Mouse (Mus musculus): ENCODE results near the gene Elovl1. TPM values are rescaled to one million over a fixed set of nuclear protein-coding genes. Genes with fewer than 3 reads are reported as not detected.
A peak's percentile ranks its signal among the peaks of the same experiment; 100 is the strongest.

Elovl1 gene
- 100 to 1,000 TPM; 125 to 129 TPM for polyA plus RNA-seq (2017; shearing (Covaris generic))

DNA sequence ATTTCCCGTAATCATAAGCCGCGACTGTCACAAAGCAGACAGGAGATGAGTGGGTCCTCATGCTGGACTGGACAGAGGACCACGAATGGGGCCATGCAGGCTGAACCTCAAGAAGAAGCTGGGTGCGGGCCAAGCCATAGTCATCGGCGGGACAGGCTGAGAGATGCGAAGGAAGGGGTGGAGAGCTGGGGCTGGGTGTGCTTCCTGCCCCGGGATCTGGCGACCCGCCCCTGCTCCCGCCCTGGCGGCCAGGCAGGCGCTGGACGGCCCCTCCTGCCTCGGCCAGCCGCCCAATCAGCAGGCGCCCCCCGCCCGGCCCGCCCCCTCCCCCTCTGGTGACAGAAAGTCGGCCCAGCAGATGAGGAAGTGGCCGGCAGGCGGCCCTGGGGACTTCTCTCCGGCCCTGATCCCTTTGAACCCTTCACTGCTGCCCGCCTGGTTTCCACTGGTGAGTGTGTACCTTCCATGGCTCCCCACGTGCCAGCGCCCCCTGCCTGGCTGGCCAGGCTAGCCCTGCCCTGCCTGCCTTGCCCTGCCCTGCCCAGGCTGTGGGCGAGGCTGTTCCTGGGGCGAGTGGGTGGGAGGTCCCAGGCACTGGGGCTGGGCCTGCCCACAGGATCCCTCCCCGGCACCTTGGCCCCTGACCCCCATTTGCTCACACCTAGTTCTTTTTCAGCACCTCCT is at the start of gene Elovl1:
Elovl1 (plus strand) TSS at position 326 of the 684 bp plus-strand sequence.
- ATAC-seq, result peak; percentile 87

DNA sequence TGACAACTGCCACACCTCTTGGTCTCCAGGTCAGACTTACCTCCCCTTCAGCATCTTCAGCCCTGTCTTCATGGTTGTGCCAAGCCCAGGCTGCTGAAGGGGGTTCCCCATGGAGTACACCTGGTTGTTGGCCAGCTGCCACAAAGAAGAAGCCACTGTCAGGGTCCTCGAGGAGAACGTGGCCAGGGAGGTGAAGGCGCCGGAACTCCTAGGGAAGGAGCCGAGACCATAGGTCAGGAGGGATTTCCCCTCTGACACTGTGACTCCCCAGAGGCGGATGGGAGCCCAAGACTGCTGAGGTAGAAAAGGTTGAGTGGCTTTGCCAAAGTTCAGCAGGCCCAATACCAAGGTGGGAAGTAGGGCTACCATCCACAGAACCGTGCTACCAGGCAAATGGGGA is 44.6 kb upstream of the Elovl1 start:
- no peak for ATAC-seq

DNA sequence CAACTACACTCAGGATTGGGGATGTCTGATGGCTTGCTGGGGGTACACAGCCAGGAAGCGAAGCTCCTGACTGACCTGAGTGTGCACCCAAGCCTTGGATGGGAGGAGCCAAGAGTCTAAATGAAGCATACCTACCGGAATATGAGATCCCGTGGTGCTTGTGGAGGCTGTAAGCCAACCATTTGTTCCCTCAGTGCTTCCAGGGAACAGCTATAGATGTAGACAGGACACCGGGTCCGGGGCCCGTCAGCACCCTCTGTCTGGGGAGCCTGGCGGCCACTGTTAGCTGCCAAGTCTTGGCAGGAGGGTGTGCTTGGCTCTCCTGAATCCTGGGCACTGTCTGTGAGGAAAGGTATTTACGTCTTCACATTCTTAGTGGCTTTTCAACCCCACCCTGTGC is 40.6 kb upstream of the Elovl1 start:
- ATAC-seq, result no peak

DNA sequence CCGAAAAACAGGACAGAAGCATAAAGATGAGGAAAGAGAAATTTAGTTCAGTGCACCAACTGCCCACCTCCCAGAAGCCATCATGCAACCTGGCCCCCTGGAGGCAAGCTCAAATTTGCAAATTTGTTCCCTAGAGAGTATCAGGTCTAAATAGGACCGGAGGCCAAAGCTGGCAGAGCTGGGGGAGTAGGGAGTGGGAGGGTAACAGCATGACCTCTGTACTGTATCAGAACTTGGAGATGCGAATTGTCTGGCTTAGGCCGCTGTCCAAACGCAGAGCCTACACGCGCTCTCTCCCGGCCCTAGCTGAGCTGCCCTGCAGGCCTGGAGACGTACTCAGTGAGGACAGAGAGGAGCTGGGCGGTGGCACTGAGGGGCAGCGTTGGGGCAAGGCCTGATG is 37.7 kb upstream of the Elovl1 start:
- no peak for ATAC-seq

DNA sequence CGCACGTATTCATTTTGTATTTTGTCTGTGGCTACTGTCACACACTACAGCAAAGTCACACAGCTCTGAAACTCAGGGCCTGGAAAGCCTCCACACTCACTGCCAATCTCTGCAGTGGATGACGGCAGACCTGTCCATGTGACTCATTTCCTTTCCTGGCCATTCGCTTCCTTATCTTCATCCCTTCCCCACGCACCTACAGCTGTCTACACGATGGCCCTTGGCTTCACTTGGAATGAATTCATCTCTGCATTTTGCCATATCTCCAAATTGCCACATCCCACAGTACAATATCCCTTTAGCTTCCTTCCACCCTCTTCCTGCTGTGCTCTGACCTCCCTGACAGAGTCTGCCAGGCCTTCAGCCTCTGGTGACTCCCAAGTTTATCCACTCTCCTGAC is 33.4 kb upstream of the Elovl1 start:
- ATAC-seq, result no peak

DNA sequence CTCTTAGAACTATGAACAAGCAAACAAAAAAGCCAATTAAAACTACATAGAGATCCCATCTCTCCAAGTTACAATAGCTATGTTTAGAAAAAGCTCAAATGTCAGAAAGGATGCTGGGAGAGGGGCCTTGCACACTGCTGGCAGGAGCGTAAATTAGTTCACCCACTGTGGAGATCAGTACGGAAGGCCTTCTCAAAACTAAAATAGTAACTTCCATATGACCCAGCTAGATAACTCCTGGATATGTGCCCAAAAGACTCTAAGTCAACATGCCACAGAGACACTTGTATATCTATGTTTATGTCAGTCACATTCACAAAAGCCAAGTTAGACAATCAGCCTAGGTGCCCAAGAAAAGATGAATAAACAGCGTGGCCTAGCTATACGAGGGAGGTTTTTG is 32.6 kb upstream of the Elovl1 start:
- no peak for ATAC-seq

DNA sequence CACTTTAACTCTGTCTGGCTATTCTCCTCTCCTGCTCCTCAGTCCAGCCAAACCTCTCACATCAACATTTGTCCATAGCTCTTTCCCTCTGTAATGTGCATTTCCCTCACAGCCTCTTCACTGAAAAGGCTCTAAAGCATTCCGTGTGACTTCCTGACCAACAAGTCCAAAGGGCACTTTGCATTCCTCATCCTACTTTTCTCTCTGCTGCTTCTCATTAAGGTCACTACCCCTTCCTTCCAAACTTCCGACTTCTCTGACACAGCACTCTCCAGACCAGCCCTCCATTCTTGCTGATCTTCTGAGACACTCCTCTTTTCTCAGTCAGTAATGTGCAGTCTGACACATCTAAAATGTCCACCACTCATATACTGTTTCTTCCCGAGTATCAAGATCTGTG is 31.5 kb upstream of the Elovl1 start:
- no peak for ATAC-seq

DNA sequence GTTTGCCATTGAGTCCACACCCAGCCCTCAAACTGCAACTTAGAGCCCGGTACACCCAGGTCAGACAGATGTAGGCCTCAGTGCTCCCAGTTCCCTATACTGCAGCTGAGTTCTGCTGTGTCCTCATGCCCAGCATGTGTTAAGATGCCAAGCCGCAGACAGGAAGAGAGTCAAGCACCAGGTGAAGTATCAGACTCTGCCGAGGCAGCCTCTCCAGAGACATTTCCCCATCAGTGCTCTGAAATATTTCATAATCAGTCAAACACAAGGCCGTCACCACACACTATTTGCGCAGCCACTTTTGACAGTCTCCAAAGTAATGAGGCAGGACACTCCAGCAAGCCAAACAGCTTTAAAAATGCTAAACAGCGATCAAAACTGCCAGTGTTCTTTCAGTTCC is 29.5 kb upstream of the Elovl1 start:
- no peak for ATAC-seq

DNA sequence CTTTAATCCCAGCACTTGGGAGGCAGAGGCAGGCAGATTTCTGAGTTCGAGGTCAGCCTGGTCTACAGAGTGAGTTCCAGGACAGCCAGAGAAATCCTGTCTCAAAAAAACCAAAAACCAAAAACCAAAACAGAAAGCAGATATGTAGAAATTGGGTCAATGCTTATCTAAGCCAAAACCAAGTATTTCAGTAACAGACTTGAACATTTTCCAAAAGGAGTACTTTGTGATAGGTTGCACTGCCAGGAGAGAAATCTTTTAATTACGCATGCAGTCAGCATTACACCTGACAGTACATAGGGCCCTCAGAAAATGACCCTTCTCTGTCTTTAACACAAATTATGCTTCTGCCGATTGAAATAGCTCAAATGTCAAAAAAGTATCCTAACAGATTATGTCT is 26.5 kb upstream of the Elovl1 start:
- no peak for ATAC-seq

DNA sequence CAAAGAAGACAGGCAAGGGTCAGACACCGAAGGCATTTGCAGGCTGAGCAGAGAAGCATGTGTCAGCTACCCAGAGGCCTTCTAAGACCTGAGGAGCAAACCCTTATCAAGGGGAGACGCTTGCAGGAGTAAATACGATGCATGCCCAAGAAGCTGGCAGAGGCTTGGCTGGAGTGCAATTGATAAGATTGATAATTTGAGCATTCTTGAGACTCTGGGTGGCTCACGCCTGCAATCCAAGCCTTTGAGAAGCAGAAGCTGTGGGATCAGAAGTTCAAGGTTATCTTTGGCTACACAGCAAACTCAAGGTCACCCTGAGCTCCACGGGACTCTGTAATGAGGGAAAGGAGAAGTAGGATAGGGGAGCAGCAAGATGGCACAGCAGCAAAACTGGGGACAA is 26.0 kb upstream of the Elovl1 start:
- no peak for ATAC-seq

DNA sequence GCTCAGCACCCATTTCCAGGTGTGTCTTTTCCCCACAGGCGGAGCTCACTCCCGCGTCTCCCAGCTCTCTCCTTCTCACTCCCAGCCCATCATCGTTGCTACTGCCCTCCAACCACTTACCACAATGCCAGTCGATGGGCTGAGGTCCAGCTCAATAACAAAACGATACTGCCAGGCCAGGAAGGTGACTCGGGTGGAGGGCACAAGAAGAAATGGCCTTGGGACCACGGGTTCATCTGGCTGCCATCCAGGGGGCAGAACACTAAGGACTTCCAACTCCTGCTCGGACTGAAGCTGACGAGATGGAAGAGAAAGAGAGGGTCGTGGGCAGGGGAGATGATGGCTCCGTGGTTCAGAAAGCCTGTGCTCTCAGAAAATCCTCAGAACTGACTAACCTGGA is 25.2 kb upstream of the Elovl1 start:
- no peak for ATAC-seq

DNA sequence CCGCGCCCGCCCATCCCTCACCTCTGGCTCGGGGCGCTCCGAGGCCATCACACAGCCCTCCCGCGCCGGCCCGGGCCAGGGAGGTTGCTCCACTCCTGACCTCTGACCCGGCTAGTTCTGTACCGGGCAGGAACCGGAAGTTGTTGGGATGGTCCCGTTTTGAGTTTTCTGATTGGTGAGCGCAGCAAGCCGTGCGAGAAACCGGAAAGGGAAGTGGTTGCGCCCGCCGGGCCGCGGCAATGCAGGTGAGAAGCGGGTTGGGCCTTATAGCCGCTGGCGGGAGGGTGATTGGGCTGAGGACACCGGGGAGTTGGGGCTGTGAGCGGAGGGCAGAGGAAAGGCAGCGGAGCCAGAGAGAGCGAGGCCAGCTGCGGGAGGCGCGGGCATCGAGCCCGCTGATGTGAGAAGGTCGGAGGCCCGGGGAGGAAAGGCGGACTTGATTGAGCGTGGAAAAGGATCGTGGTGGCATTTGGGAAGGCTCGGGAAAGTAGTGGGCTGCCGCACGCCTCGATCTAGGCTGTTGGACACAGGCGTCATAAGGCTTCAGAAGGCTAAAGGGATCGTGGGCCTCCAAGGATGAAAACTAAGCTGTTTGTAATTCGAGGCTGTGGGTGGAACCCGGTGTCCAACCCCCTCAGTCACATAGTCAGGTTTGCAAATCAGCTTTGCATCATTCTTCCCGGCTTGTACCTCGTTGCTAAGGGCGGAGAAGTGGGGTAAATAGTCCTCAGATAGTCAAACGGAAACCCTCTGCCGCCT is 18.6 kb upstream of the Elovl1 start, which contains the start of the genes Szt2 and Med8:
Szt2 (minus strand) TSS at position 132 of the 759 bp plus-strand sequence.
Med8 (plus strand) TSS at position 196 of the 759 bp plus-strand sequence.
- ATAC-seq, result peak; percentile 99

DNA sequence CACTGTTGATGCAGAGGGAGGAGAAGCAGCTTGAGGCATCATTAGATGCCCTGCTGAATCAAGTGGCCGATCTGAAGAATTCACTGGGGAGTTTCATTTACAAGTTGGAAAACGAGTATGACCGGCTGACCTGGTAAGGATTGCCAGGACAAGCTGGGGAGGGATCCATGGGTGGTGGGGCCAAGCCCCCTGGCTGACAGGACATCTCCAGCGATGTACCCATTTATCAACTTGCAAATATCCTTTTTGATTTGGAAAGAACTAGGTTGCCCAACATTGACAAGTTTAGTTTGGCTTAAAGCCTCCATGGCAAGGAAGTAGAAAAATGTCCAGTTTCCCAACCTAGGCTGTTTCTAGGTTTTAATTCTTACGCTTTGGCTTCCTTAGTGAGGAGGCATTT is 17.0 kb upstream of the Elovl1 start:
- no peak for ATAC-seq

DNA sequence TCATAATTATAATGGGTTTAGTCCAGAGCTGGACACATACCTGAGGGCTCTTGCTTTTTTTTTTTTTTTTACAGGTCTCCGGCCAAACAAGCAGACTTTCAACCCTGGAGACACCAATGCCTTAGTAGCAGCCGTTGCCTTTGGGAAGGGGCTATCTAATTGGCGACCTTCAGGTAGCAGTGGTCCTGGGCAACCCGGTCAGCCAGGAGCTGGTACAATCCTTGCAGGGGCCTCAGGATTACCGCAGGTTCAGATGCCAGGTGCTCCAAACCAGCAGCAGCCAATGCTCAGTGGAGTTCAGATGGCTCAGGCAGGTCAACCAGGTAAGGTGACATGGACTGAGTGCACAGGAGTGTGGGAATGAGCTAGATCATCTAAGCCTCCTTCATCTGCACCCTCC is 14.3 kb upstream of the Elovl1 start:
- no peak for ATAC-seq

DNA sequence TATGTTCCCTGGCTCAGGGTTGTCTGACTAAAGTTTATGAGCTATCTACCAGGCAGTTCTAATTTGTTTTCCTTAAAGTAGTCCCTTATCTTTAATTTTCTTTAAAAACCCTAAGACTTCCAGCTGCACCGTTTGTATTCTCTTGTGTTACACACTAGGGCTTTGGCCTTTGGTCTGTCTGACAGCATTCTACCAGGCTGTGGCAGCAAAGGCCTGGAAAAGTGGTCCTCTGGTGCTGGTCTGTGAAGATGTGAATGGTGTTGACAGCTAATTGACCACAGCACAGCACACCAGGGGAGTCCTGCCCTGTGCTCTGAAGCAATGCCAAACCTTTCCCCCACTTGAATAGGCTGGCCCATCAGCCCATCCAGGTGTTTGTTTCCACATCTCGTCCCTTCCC is 12.1 kb upstream of the Elovl1 start:
- no peak for ATAC-seq

DNA sequence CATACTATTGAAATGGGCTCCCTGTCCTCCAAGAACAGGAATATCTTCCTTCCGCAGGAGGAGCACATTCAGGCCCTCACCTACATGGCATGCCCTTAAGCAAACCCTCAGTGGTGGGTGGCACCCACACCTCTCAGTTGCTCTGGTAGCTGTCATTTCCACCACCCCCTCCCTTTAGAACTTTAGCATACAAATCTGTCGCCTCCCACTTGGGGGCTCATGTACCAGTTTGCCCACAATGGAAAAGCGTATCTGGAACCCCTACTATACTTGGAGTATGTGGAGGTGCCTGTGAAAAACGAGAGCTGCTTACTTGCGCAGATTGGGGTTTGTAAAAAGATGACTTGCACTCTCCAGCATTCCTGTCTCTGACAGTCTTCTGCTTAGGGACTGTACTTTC is 11.6 kb upstream of the Elovl1 start:
- no peak for ATAC-seq

DNA sequence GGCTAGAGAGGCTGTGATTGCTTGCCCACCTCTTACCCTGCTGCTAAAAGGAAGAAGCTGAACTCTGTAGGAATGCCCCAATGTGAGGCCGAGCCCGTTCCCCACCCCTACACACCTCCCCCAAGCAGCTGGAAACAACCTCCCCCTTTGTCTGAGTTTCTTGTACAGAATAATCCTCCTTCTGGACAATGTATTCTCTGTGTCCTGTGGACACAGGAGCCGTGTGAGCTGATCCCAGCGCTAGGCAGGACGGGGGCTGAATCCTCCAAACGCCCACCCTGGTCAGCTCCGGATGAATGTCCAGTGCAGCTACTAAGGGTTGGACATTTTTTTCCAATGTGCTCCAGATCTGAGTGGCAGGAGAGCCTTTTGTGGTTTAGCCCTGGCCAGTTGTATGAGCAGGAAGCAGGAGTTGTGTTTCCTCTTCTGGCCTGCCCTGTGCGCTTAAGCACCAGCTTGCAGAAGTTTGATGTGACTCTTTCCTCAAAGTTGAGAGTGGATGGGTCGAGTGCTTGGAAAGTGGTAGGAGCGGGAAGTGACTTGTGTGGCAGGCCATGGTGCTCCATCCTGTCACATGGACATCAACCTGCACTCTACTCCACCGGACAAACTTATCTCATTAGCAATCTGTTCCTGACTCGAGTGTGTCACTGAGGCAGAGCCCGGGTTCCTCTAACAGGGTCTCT is 10.6 kb upstream of the Elovl1 start:
- no peak for ATAC-seq

DNA sequence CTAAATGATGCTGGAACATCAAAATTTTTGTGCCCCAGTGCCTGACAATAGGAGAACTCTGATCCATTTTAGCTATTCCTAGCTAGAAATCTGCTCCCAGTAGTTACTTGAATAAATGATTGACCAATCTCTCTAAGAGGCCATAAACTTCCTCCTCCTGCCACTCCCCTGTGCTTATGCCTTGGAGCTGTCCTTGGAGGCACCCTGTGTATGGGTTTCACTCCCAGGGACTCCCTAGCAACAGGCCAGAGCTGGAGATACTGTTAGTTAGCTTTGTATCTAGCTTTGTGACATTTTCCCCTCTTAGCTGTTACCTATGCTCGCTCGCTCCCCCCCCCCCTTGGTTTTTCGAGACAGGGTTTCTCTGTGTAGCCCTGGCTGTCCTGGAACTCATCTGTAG is 6.5 kb upstream of the Elovl1 start:
- no peak for ATAC-seq

DNA sequence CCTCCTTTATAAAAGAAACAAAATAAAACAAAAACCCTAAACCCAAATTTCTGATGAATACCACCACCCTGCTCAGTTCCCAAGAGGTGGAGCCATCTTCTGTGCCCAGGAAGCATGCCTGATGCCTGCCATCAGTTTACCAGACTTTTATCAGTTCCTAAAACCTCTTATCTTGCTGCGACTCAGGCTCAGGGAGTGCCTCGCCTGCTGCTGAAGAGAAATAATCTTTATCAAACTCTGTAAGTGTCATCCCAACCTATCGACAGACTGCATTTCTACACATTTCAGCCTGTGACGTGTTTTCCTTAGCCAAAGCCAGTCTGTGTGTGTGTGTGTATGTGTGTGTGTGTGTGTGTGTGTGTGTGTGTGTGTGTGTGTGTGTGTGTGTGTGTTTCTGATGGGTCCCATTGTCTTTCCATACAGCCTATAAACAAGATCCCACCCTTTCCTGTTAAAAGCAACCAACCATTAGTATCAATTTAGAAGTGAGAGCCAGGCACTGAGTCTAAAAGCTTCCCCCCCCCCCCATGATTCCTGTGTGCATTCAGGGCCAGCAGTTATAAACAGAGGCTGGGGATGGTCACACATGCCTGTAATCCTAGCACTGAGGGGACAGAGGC is 3.2 kb upstream of the Elovl1 start:
- no peak for ATAC-seq

DNA sequence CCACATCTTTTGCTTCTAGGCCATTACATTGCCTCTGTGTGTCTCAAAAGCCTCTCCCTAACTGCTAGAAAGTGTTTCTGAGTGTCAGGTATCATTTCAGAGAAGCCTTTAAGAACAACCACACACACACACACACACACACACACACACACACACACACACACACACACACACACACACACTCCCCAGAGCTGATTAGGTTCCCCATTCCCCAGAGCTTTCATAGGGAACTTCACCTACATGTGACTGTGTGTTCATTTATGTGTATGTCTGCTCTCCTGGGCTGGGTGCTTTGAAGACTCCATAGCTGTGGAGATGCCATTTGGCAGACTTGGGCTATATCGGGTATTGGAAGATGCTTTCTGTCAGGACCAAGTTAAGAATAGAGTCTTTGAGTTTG is 2.5 kb upstream of the Elovl1 start:
- no peak for ATAC-seq

DNA sequence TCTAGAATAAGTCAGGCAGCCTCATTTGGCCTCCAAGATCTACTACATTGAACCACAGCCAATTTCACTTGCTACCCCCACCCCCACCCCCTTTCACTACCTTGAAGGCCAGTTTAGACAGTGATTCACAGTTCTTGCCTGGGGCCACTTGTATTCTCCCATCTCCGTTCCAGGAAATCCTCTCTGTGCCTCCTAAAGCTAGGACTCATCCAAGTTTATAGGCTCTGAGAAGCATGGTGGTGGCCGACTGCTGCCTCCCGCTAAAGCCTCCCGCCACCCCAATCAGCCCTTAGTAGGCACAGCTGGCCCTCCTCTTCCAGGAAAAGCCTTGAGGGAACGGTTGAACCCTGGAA is 502 bp upstream of the Elovl1 start:
- peak; percentile 3 for ATAC-seq

DNA sequence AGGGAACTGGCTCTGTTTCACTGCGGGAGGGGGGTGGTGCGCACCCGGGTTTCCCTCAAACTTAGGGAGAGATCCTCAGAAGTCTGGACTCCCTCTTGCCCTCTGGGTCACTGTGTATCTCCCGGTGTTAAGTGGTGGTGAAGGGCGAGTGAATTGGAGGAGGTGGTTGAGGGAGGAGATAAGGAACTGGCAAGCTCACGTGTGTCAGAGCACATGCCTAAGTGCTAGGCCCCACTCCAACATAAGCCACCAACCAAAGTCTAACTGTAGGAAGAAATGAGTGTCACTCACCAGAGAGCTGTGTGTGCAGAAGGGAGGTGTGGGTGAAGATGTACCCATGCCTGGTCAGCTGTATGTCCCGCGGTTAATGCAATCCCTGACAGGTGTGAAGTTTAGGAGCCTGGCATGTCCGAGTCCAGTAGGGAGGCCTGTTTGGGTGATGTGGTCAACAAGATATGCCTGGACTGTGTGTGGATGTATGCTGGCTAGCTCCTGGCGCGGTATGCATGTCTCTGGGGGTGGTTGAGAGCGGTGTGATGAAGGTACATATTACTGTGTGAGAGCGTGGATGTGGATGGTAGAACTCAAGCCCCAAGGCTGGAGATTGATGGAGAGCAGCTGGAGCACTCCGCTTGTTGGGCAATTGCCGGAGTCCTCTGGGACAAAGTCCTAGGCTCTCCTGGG is 780 bp downstream of the Elovl1 start:
- ATAC-seq, result peak; percentile 9

Data from activated CD4-positive, CD25-positive, alpha-beta regulatory T cell, adult 4 months (primary cell).